Comparison of ENCODE assay signal across 8 mouse cellular contexts in genomic region chr19:18590942-18591354, GRCm38 (mm10). TPM values are rescaled to one million over a fixed set of nuclear protein-coding genes. Genes with fewer than 3 reads are reported as not detected.
DNase-seq lines count a peak whose midpoint lies in the region; ATAC-seq lines count a peak whose summit lies in the region.

No protein-coding gene starts in this region.

- no peak for ATAC-seq in megakaryocyte-erythroid progenitor cell, adult 5-6 weeks (replicated peaks; ENCODE audit: low FRiP score, low TSS enrichment, poor library complexity, severe bottlenecking)

- DNase-seq in kidney, postnatal 14 days: peak; percentile 40
- no peak for DNase-seq in kidney, adult 11 months
- DNase-seq in thymus, postnatal 14 days: peak; percentile 15
- DNase-seq in thymus, adult 18-20 months: no peak
- DNase-seq in kidney, postnatal 36 days: peak; percentile 27 to 51
- peak; percentile 19 to 28 for DNase-seq in thymus, postnatal 36 days
- DNase-seq in adrenal gland, postnatal 10 days: no peak

RNA-seq across cellular contexts. Expression of gene Ostf1, which starts 40.7 kb away (rescaled TPM):
- 10 to 100 TPM; 90.4 to 91.2 TPM for total RNA-seq in adrenal gland, postnatal 10 days (2021)
- total RNA-seq in megakaryocyte-erythroid progenitor cell, adult 5-6 weeks (2014; fragmentation: Nextera tagmentation): 38.8 and 45.6 TPM in 2 replicates
- 63.0 and 78.0 TPM in 2 replicates for total RNA-seq in megakaryocyte-erythroid progenitor cell, adult 5-6 weeks (2017)

RNA-seq across cellular contexts. Expression of gene Nmrk1, which starts 40.8 kb away (rescaled TPM):
- total RNA-seq in adrenal gland, postnatal 10 days (2021): 10 to 100 TPM; 11.4 to 12.6 TPM
- total RNA-seq in megakaryocyte-erythroid progenitor cell, adult 5-6 weeks (2014; fragmentation: Nextera tagmentation): 7.0 and 9.5 TPM in 2 replicates
- total RNA-seq in megakaryocyte-erythroid progenitor cell, adult 5-6 weeks (2017): 8.3 and 11.0 TPM in 2 replicates

Comparison
In these comparisons a context has a peak if more than half of its experiments do, and no peak if none do; other contexts are left out.
1. DNase-seq: peak in kidney, postnatal 14 days (single experiment), thymus, postnatal 14 days (single experiment), kidney, postnatal 36 days (2 of 2) and thymus, postnatal 36 days (2 of 2); none in kidney, adult 11 months (single experiment), thymus, adult 18-20 months (0 of 2) and adrenal gland, postnatal 10 days (single experiment).